Mouse (Mus musculus) activated CD4-positive, CD25-positive, alpha-beta regulatory T cell, adult 4 months (primary cell): ENCODE measurements around the gene Gm15517. TPM values are rescaled to one million over a fixed set of nuclear protein-coding genes. Genes with fewer than 3 reads are reported as not detected.

Experiments used
- ATAC-seq: one replicate; pipeline ENCODE4 v1.8.0; 2017
- polyA plus RNA-seq, 2 experiments: library from polyadenylated mRNA; unstranded; fragments of 100-300 nt; shearing (Covaris generic); gene quantifications; one replicate each; pipeline ENCODE4 v1.2.1; 2017

Gene Gm15517
- polyA plus RNA-seq, 2 experiments from 2014 or later: not detected

GRCm38 (mm10) chr7:44310285-44310877 lies 49.1 kb downstream of the Gm15517 start:
- no peak for ATAC-seq

- no peak for ATAC-seq
Measured at GRCm38 (mm10) chr7:44310878-44311712, 49.8 kb downstream of the Gm15517 start.

Other genes with a start within 250 kb of the Gm15517 start
- gene Klk1b26, start 249.3 kb upstream of the Gm15517 start, polyA plus RNA-seq: not detected
- gene Klk1b27, start 209.2 kb upstream of the Gm15517 start, polyA plus RNA-seq: 1 to 10 TPM; 1.2 to 3.9 TPM
- gene Klk1b21, start 159.1 kb upstream of the Gm15517 start, polyA plus RNA-seq: not detected
- not detected for gene Klk1b22, start 148.8 kb upstream of the Gm15517 start, polyA plus RNA-seq
- gene Klk1b16, start 124.7 kb upstream of the Gm15517 start, polyA plus RNA-seq: not detected
- gene Klk1b24, start 73.2 kb upstream of the Gm15517 start, polyA plus RNA-seq: not detected
- gene Klk1b3, start 63.3 kb upstream of the Gm15517 start, polyA plus RNA-seq: not detected
- not detected for gene Klk1b4, start 54.0 kb upstream of the Gm15517 start, polyA plus RNA-seq
- gene Klk1b5, start 45.5 kb upstream of the Gm15517 start, polyA plus RNA-seq: not detected
- gene Klk1, start 36.1 kb upstream of the Gm15517 start, polyA plus RNA-seq: not detected
- not detected for gene Gm36864, start 25.3 kb upstream of the Gm15517 start, polyA plus RNA-seq
- 1 to 10 TPM; 1.0 to 1.7 TPM for gene 1700028J19Rik, start 14.8 kb upstream of the Gm15517 start, polyA plus RNA-seq
- 10 to 100 TPM; 74.0 to 88.7 TPM for gene 2410002F23Rik, start 14.7 kb upstream of the Gm15517 start, polyA plus RNA-seq
- gene Acp4, start 4.1 kb upstream of the Gm15517 start, polyA plus RNA-seq: not detected
- under 1 TPM; 0.51 to 0.73 TPM for gene Clec11a, start 45.5 kb downstream of the Gm15517 start, polyA plus RNA-seq
- not detected for gene Shank1, start 48.8 kb downstream of the Gm15517 start, polyA plus RNA-seq
- not detected for gene Syt3, start 122.7 kb downstream of the Gm15517 start, polyA plus RNA-seq
- under 1 TPM; 0.59 to 0.66 TPM for gene 1700008O03Rik, start 124.4 kb downstream of the Gm15517 start, polyA plus RNA-seq
- gene Lrrc4b, start 167.6 kb downstream of the Gm15517 start, polyA plus RNA-seq: not detected
- not detected for gene Aspdh, start 203.9 kb downstream of the Gm15517 start, polyA plus RNA-seq
- 10 to 100 TPM; 39.9 to 67.9 TPM for gene Josd2, start 206.5 kb downstream of the Gm15517 start, polyA plus RNA-seq
- gene Emc10, start 235.1 kb downstream of the Gm15517 start, polyA plus RNA-seq: 10 to 100 TPM; 23.7 to 25.6 TPM
- 1 to 10 TPM; 3.3 to 4.0 TPM for gene Fam71e1, start 235.1 kb downstream of the Gm15517 start, polyA plus RNA-seq